Mouse (Mus musculus) MEL (cell line): ENCODE results near the gene Selenon. TPM values are rescaled to one million over a fixed set of nuclear protein-coding genes. Genes with fewer than 3 reads are reported as not detected.

Experiments used
- DNase-seq: peaks from one replicate; pipeline ENCODE4 v3.0.0; 2011; ENCODE audit warnings: low read depth, low spot score
- H3K27ac ChIP-seq: 2 replicates; pipeline ENCODE4 v1.5.1; 2012; ENCODE audit warnings: low read depth, mild to moderate bottlenecking, control low read depth, low read length, moderate library complexity; ENCODE audit not compliant: control insufficient read depth
- H3K27me3 ChIP-seq, 2 experiments: fragments of 150-350 bp in 1 of 2; sonication (generic) in 1 of 2; 2 replicates each; pipeline ENCODE4 v1.6.1; 2012; ENCODE audit warnings: low read length in 2 of 2, mild to moderate bottlenecking in 2 of 2, improper control_type of control experiment in 1 of 2, moderate library complexity in 1 of 2; ENCODE audit not compliant: insufficient read depth in 2 of 2, control insufficient read depth in 1 of 2
- H3K36me3 ChIP-seq, 2 experiments: 2 replicates each; pipeline ENCODE4 v1.6.1; 2012 to 2014; ENCODE audit warnings: low read length in 2 of 2, improper control_type of control experiment in 1 of 2, inconsistent platforms in 1 of 2, mild to moderate bottlenecking in 1 of 2; ENCODE audit not compliant: insufficient read depth in 2 of 2, control insufficient read depth in 1 of 2
- H3K4me1 ChIP-seq, 2 experiments: fragments of 150-350 bp in 1 of 2; sonication (generic) in 1 of 2; 2 replicates each; pipeline ENCODE4 v1.6.1; 2012; ENCODE audit warnings: low read length in 2 of 2, improper control_type of control experiment in 1 of 2, mild to moderate bottlenecking in 1 of 2; ENCODE audit not compliant: insufficient read depth in 2 of 2, control insufficient read depth in 1 of 2
- H3K4me3 ChIP-seq, 2 experiments: fragments of 150-350 bp in 1 of 2; sonication (generic) in 1 of 2; 2 replicates each; pipeline ENCODE4 v1.5.1; 2012; ENCODE audit warnings: low read depth in 2 of 2, low read length in 2 of 2, mild to moderate bottlenecking in 2 of 2, moderate library complexity in 2 of 2, control low read depth in 1 of 2, improper control_type of control experiment in 1 of 2; ENCODE audit not compliant: control insufficient read depth in 1 of 2, insufficient read depth in 1 of 2
- H3K79me2 ChIP-seq: 2 replicates; pipeline ENCODE4 v1.6.1; 2012; ENCODE audit warnings: mild to moderate bottlenecking, low read length, moderate library complexity; ENCODE audit not compliant: control insufficient read depth, poor library complexity, insufficient read depth
- H3K9ac ChIP-seq: 2 replicates; pipeline ENCODE4 v1.6.1; 2012; ENCODE audit warnings: low read depth, mild to moderate bottlenecking, control low read depth, low read length, moderate library complexity; ENCODE audit not compliant: control insufficient read depth, poor library complexity, severe bottlenecking
- H3K9me3 ChIP-seq: fragments of 150-350 bp; sonication (generic); replicated peaks from 2 replicates; pipeline ENCODE4 v1.6.1; 2012; ENCODE audit warnings: mild to moderate bottlenecking, low read length, improper control_type of control experiment, moderate library complexity; ENCODE audit not compliant: insufficient read depth
- CHD1 ChIP-seq: IDR thresholded peaks from 2 replicates; pipeline ENCODE4 v1.6.1; 2012; ENCODE audit warnings: low read depth, mild to moderate bottlenecking, inconsistent platforms, low read length, improper control_type of control experiment
- CHD2 ChIP-seq: IDR thresholded peaks from 2 replicates; pipeline ENCODE4 v1.6.1; 2011; ENCODE audit warnings: low read length, improper control_type of control experiment
- CTCF ChIP-seq, 3 experiments: IDR thresholded peaks in 2 of 3; conservative IDR thresholded peaks in 1 of 3; 2 replicates each; pipeline ENCODE4 v1.5.1; 2011 to 2012; ENCODE audit warnings: low read length in 3 of 3, low read depth in 2 of 3, mild to moderate bottlenecking in 2 of 3, improper control_type of control experiment in 1 of 3, inconsistent platforms in 1 of 3, mixed read lengths in 1 of 3, moderate library complexity in 1 of 3; ENCODE audit not compliant: control insufficient read depth in 1 of 3, insufficient read depth in 1 of 3, poor library complexity in 1 of 3, severe bottlenecking in 1 of 3
- ELF1 ChIP-seq: IDR thresholded peaks from 2 replicates; pipeline ENCODE4 v1.6.1; 2014; ENCODE audit warnings: low read depth, mild to moderate bottlenecking, inconsistent platforms, low read length, improper control_type of control experiment, moderate library complexity
- EP300 ChIP-seq, 2 experiments: IDR thresholded peaks; 2 replicates each; pipeline ENCODE4 v1.6.1; 2011; ENCODE audit warnings: improper control_type of control experiment in 2 of 2, low read length in 2 of 2, low read depth in 1 of 2, mild to moderate bottlenecking in 1 of 2
- ETS1 ChIP-seq: IDR thresholded peaks from 2 replicates; pipeline ENCODE4 v1.6.1; 2012; ENCODE audit warnings: low read depth, mild to moderate bottlenecking, inconsistent platforms, low read length, improper control_type of control experiment, moderate library complexity
- GABPA ChIP-seq: IDR thresholded peaks from 2 replicates; pipeline ENCODE4 v1.6.1; 2012; ENCODE audit warnings: low read depth, mild to moderate bottlenecking, inconsistent platforms, low read length, improper control_type of control experiment, moderate library complexity
- GATA1 ChIP-seq: IDR thresholded peaks from 2 replicates; pipeline ENCODE4 v1.6.1; 2011; ENCODE audit warnings: low read depth, low read length, improper control_type of control experiment
- HCFC1 ChIP-seq: IDR thresholded peaks from 2 replicates; pipeline ENCODE4 v1.6.1; 2012; ENCODE audit warnings: low read depth, mild to moderate bottlenecking, inconsistent platforms, low read length, improper control_type of control experiment, moderate library complexity
- JUND ChIP-seq: IDR thresholded peaks from 2 replicates; pipeline ENCODE4 v1.6.1; 2011; ENCODE audit warnings: low read depth, mild to moderate bottlenecking, improper control_type of control experiment, low read length
- KAT2A ChIP-seq: conservative IDR thresholded peaks from 2 replicates; pipeline ENCODE4 v1.6.1; 2012; ENCODE audit warnings: low read depth, low read length, improper control_type of control experiment, inconsistent platforms
- MAFK ChIP-seq: IDR thresholded peaks from 2 replicates; pipeline ENCODE4 v1.6.1; 2011; ENCODE audit warnings: low read depth, mild to moderate bottlenecking, low read length, improper control_type of control experiment, borderline replicate concordance
- MAX ChIP-seq: IDR thresholded peaks from 2 replicates; pipeline ENCODE4 v1.6.1; 2011; ENCODE audit warnings: low read length, improper control_type of control experiment
- MAZ ChIP-seq: IDR thresholded peaks from 2 replicates; pipeline ENCODE4 v1.6.1; 2012; ENCODE audit warnings: low read depth, mild to moderate bottlenecking, inconsistent platforms, low read length, improper control_type of control experiment
- MEF2A ChIP-seq: IDR thresholded peaks from 2 replicates; pipeline ENCODE4 v1.6.1; 2014; ENCODE audit warnings: low read depth, mild to moderate bottlenecking, inconsistent platforms, low read length, improper control_type of control experiment; ENCODE audit not compliant: poor library complexity, insufficient replicate concordance, severe bottlenecking; ENCODE audit errors: extremely low read depth
- MYB ChIP-seq: IDR thresholded peaks from 2 replicates; pipeline ENCODE4 v1.6.1; 2011; ENCODE audit warnings: mild to moderate bottlenecking, low read depth, low read length, improper control_type of control experiment
- MYC ChIP-seq: IDR thresholded peaks from 2 replicates; pipeline ENCODE4 v1.6.1; 2011; ENCODE audit warnings: low read depth, mild to moderate bottlenecking, low read length, improper control_type of control experiment, moderate library complexity
- NELFE ChIP-seq: IDR thresholded peaks from 2 replicates; pipeline ENCODE4 v1.6.1; 2011; ENCODE audit warnings: low read depth, low read length, improper control_type of control experiment
- NRF1 ChIP-seq: IDR thresholded peaks from 2 replicates; pipeline ENCODE4 v1.6.1; 2014; ENCODE audit warnings: low read depth, mild to moderate bottlenecking, inconsistent platforms, low read length, improper control_type of control experiment, moderate library complexity; ENCODE audit not compliant: poor library complexity, insufficient read depth, severe bottlenecking
- POLR2A ChIP-seq, 2 experiments: IDR thresholded peaks; 2 replicates each; pipeline ENCODE4 v1.6.1; 2011 to 2012; ENCODE audit warnings: low read length in 2 of 2, mild to moderate bottlenecking in 2 of 2, control low read depth in 1 of 2, improper control_type of control experiment in 1 of 2, low read depth in 1 of 2, moderate library complexity in 1 of 2; ENCODE audit not compliant: control insufficient read depth in 1 of 2, insufficient read depth in 1 of 2, poor library complexity in 1 of 2
- POLR2AphosphoS2 ChIP-seq: IDR thresholded peaks from 2 replicates; pipeline ENCODE4 v1.6.1; 2011; ENCODE audit warnings: low read length, improper control_type of control experiment
- POLR2AphosphoS5 ChIP-seq: IDR thresholded peaks from 2 replicates; pipeline ENCODE4 v1.6.1; 2012; ENCODE audit warnings: low read depth, borderline replicate concordance, mild to moderate bottlenecking, inconsistent platforms, low read length, moderate library complexity, mixed read lengths
- SIN3A ChIP-seq: IDR thresholded peaks from 2 replicates; pipeline ENCODE4 v1.6.1; 2012; ENCODE audit warnings: low read length, improper control_type of control experiment, inconsistent platforms
- SMC3 ChIP-seq: IDR thresholded peaks from 2 replicates; pipeline ENCODE4 v1.6.1; 2011; ENCODE audit warnings: low read depth, low read length, improper control_type of control experiment
- TBP ChIP-seq: IDR thresholded peaks from 2 replicates; pipeline ENCODE4 v1.8.0; 2011; ENCODE audit warnings: low read depth, low read length, improper control_type of control experiment
- TCF12 ChIP-seq: IDR thresholded peaks from 2 replicates; pipeline ENCODE4 v1.6.1; 2014; ENCODE audit warnings: low read depth, mild to moderate bottlenecking, inconsistent platforms, low read length, improper control_type of control experiment, moderate library complexity
- UBTF ChIP-seq: IDR thresholded peaks from 2 replicates; pipeline ENCODE4 v1.6.1; 2012; ENCODE audit warnings: low read depth, mild to moderate bottlenecking, inconsistent platforms, low read length, improper control_type of control experiment, moderate library complexity, borderline replicate concordance; ENCODE audit not compliant: insufficient read depth
- USF1 ChIP-seq: IDR thresholded peaks from 2 replicates; pipeline ENCODE4 v1.6.1; 2014; ENCODE audit warnings: low read depth, mild to moderate bottlenecking, inconsistent platforms, low read length, improper control_type of control experiment, moderate library complexity
- USF2 ChIP-seq, 2 experiments: IDR thresholded peaks; 2 replicates each; pipeline ENCODE4 v1.6.1; 2011 to 2012; ENCODE audit warnings: improper control_type of control experiment in 2 of 2, low read length in 2 of 2, borderline replicate concordance in 1 of 2, inconsistent platforms in 1 of 2, low read depth in 1 of 2, mild to moderate bottlenecking in 1 of 2; ENCODE audit not compliant: insufficient read depth in 1 of 2
- ZC3H11A ChIP-seq: IDR thresholded peaks from 2 replicates; pipeline ENCODE4 v1.6.1; 2012; ENCODE audit warnings: low read depth, mild to moderate bottlenecking, inconsistent platforms, low read length, improper control_type of control experiment
- ZKSCAN1 ChIP-seq: IDR thresholded peaks from 2 replicates; pipeline ENCODE4 v1.6.1; 2012; ENCODE audit warnings: low read depth, mild to moderate bottlenecking, inconsistent platforms, low read length, improper control_type of control experiment, moderate library complexity
- ZNF384 ChIP-seq: IDR thresholded peaks from 2 replicates; pipeline ENCODE4 v1.6.1; 2012; ENCODE audit warnings: low read depth, mild to moderate bottlenecking, inconsistent platforms, low read length, improper control_type of control experiment
- polyA plus RNA-seq, 2 experiments: library from polyadenylated mRNA; stranded (reverse) in 1 of 2; unstranded in 1 of 2; fragments of >175 nt in 1 of 2; fragments of >200 nt in 1 of 2; gene quantifications; 2 replicates each; pipeline versions ENCODE4 v1.2.1 to v1.2.4; 2012; ENCODE audit warnings: low replicate concordance in 2 of 2, low read depth in 1 of 2; ENCODE audit not compliant: insufficient read length in 2 of 2, insufficient read depth in 1 of 2, missing spikeins in 1 of 2
- total RNA-seq: library from RNA; depleted of rRNA; stranded (reverse); fragments of 300-350 nt; gene quantifications from 2 replicates; pipeline ENCODE4 v1.2.3, GENCODE M21; 2012

Selenon gene
- total and polyA plus RNA-seq, 3 experiments, result 2.9 to 16.3 TPM; not detected in 1

- H3K27me3 ChIP-seq, result no peaks in the 10 kb centered on the region
These were observed 27.2 kb upstream of the Selenon start for GRCm38 (mm10) chr4:134579212-134579611.

GRCm38 (mm10) chr4:134578407-134578806 lies 26.4 kb upstream of the Selenon start:
- Histone ChIP-seq H3K9me3 (no peaks in the 10 kb centered on the region), H3K79me2 (no peaks in the 10 kb centered on the region), H3K27me3 (no peaks in the 10 kb centered on the region), H3K4me3 (peak overlapping the region in 1 of 2 experiments; percentile 25; a peak in 2 of 4 replicates), H3K36me3 (no peaks in the 10 kb centered on the region; a peak in 1 of 4 replicates), H3K4me1 (peaks cover 0 to 11% of the 10 kb centered on the region in 2 experiments; a peak in 2 of 4 replicates), H3K9ac (peak overlapping the region; percentile 54), H3K27ac (peak overlapping the region; percentile 21; the same call in 1 of the 2 replicates)
- peak; percentile 83 for DNase-seq
- TF ChIP-seq ZNF384, result no peak
- no peak for TF ChIP-seq ZKSCAN1
- TF ChIP-seq EP300 (IDR thresholded peaks at IDR 0.05; ENCODE audit: low read depth in 1 of 2, low read length in 2 of 2), result no peak
- no peak; the same call in 1 of the 2 replicates for TF ChIP-seq SIN3A
- no peak for TF ChIP-seq POLR2A (IDR thresholded peaks at IDR 0.05; ENCODE audit: control insufficient read depth in 1 of 2, insufficient read depth in 1 of 2, low read depth in 1 of 2, low read length in 2 of 2, poor library complexity in 1 of 2)
- TF ChIP-seq CTCF (IDR thresholded peaks at IDR 0.05 in 2 of 3, conservative IDR thresholded peaks at IDR 0.05 in 1 of 3; ENCODE audit: control insufficient read depth in 1 of 3, insufficient read depth in 1 of 3, low read depth in 2 of 3, low read length in 3 of 3, poor library complexity in 1 of 3, severe bottlenecking in 1 of 3), result no peak
- no peak for TF ChIP-seq TBP
- 0 out of 2 replicates have a peak, but pooled peaks have one; percentile 9 for TF ChIP-seq GATA1
- no peak for TF ChIP-seq USF2 (IDR thresholded peaks at IDR 0.05; ENCODE audit: borderline replicate concordance in 1 of 2, insufficient read depth in 1 of 2, low read depth in 1 of 2, low read length in 2 of 2)
- no peak for TF ChIP-seq KAT2A
- no peak for TF ChIP-seq MAX
- no peak for TF ChIP-seq MAZ
- TF ChIP-seq ETS1, result no peak
- TF ChIP-seq MYC, result peak; percentile 36; the same call in 1 of the 2 replicates
- TF ChIP-seq TCF12, result no peak
- TF ChIP-seq USF1, result no peak
- TF ChIP-seq CHD2, result no peak
- TF ChIP-seq NELFE, result no peak; the same call in 1 of the 2 replicates

More at GRCm38 (mm10) chr4:134579212-134579611, 27.2 kb upstream of the Selenon start:
- Histone ChIP-seq H3K9ac (peak overlapping the region; percentile 54), H3K4me1 (peaks cover 0 to 11% of the 10 kb centered on the region in 2 experiments; a peak in 2 of 4 replicates), H3K9me3 (no peaks in the 10 kb centered on the region), H3K36me3 (no peaks in the 10 kb centered on the region; a peak in 1 of 4 replicates), H3K4me3 (peak overlapping the region; percentile 25 to 48), H3K27ac (no peak overlapping the region), H3K79me2 (no peaks in the 10 kb centered on the region)
- TF ChIP-seq MEF2A, result no peak
- TF ChIP-seq MAX, result no peak
- 0 out of 2 replicates have a peak, but pooled peaks have one; percentile 5 for TF ChIP-seq ZC3H11A
- no peak for TF ChIP-seq NRF1
- no peak for TF ChIP-seq UBTF
- no peak for TF ChIP-seq TCF12
- TF ChIP-seq POLR2AphosphoS2, result no peak
- no peak for TF ChIP-seq MYB
- no peak for TF ChIP-seq KAT2A
- TF ChIP-seq ZKSCAN1, result no peak
- TF ChIP-seq GATA1, result no peak
- no peak for TF ChIP-seq MAFK
- no peak for TF ChIP-seq GABPA
- TF ChIP-seq CHD1, result no peak
- TF ChIP-seq CTCF (IDR thresholded peaks at IDR 0.05 in 2 of 3, conservative IDR thresholded peaks at IDR 0.05 in 1 of 3; ENCODE audit: control insufficient read depth in 1 of 3, insufficient read depth in 1 of 3, low read depth in 2 of 3, low read length in 3 of 3, poor library complexity in 1 of 3, severe bottlenecking in 1 of 3), result peak in 1 of 3 experiments; percentile 20; a peak in 1 of 6 replicates
- TF ChIP-seq ETS1, result 0 out of 2 replicates have a peak, but pooled peaks have one; percentile 12
- no peak for TF ChIP-seq HCFC1
- TF ChIP-seq EP300 (IDR thresholded peaks at IDR 0.05; ENCODE audit: low read depth in 1 of 2, low read length in 2 of 2), result no peak
- no peak for TF ChIP-seq MAZ
- no peak for TF ChIP-seq USF2 (IDR thresholded peaks at IDR 0.05; ENCODE audit: borderline replicate concordance in 1 of 2, insufficient read depth in 1 of 2, low read depth in 1 of 2, low read length in 2 of 2)
- TF ChIP-seq NELFE, result no peak
- TF ChIP-seq POLR2AphosphoS5, result no peak
- peak; percentile 25; the same call in 1 of the 2 replicates for TF ChIP-seq SMC3
- TF ChIP-seq JUND, result no peak
- TF ChIP-seq ELF1, result no peak
- no peak for TF ChIP-seq TBP
- peak; percentile 53 for DNase-seq
